Mouse (Mus musculus) adrenal gland, postnatal 36 days (tissue): Measurements from ENCODE around the gene Dnmt3l. TPM values are rescaled to one million over a fixed set of nuclear protein-coding genes. Genes with fewer than 3 reads are reported as not detected.
"Not testable (repeated sequence)": the region's sequence is repeated elsewhere in the genome, so short reads cannot be mapped to it uniquely, and the experiment has no call there.

Source experiments
- DNase-seq, 2 experiments: peaks; one replicate each; pipeline ENCODE4 v3.0.0; 2021; ENCODE audit warnings: mixed read lengths in 1 of 2
- total RNA-seq, 2 experiments: library from RNA; stranded (reverse); gene quantifications; 2 replicates each; pipeline ENCODE4 v1.2.3; 2021

Gene Dnmt3l
- total RNA-seq, 2 experiments from 2014 or later: 24.1 to 38.1 TPM

DNA sequence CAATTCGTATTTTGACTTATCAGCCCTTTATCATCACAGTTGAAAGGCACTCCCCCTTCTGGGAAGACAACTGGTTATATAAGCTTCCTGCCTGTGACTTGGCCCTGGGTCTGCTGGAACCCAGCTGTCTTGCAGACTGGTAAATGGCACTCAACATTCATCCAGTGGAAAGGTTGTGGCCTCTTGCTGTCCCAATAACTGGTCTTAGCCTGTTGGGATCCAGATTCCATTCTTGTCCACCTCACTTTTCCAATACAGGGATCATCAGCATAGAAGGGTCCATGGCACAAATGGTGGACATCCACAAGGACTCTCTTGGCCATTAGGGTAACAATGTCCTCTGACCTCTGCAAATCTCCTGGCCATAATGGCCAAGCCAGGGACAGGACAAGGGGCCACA, 42.3 kb downstream of the Dnmt3l start:
- DNase-seq: no peak

- no peak for DNase-seq
These were observed 44.0 kb downstream of the Dnmt3l start for GRCm38 (mm10) chr10:78085711-78086110.

DNA sequence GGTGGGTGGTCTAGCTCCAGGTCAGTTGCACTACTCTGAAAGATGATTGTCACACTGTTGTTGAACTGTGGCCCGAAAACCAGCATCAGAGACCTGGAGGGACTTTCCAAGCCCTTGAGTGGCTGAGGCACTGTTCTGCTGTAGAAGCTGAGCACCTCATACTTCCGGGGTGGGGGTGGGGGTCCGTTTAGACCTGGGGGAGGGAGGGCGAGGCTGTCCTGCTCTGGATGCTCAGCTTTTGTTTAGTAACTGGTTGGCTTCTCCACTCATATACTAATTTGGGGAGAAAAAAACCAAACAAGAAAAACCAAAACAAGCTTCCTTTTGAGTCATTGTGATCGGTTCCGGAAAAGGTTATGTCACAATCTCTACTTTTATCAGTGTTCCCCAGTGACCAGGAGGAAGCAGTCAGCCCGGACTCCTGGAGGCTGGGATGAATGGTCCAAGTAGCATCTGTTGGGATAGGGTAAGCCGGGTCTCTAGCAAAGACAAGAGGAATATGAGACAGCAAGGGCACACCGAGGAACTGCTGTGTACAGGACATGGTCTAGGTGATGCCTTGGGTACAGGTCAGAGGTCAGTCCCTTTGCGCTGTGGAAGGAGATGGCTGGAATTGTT, 44.8 kb downstream of the Dnmt3l start:
- no peak for DNase-seq

DNA sequence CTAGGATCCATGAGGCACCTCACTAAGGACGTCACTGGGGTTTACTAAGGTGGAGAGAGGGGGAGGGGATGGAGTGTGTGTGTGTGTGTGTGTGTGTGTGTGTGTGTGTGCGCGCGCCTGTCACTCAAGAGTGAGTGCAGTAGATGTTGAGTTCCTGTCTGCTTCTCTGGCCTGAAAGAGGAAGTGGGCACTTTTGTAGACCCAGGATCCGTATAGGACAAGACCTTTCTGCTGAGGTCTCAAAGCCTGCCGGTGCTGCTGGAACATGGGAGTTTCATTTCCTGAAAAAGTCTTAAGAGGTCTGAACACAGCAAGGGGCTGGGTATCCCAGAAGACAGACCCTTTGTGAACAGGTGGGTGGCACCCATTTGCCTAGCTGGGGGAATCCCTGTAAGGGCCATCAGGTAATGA, 45.4 kb downstream of the Dnmt3l start:
- DNase-seq: no peak

GRCm38 (mm10) chr10:78090246-78090645, 48.5 kb downstream of the Dnmt3l start:
- DNase-seq: no peak

DNA sequence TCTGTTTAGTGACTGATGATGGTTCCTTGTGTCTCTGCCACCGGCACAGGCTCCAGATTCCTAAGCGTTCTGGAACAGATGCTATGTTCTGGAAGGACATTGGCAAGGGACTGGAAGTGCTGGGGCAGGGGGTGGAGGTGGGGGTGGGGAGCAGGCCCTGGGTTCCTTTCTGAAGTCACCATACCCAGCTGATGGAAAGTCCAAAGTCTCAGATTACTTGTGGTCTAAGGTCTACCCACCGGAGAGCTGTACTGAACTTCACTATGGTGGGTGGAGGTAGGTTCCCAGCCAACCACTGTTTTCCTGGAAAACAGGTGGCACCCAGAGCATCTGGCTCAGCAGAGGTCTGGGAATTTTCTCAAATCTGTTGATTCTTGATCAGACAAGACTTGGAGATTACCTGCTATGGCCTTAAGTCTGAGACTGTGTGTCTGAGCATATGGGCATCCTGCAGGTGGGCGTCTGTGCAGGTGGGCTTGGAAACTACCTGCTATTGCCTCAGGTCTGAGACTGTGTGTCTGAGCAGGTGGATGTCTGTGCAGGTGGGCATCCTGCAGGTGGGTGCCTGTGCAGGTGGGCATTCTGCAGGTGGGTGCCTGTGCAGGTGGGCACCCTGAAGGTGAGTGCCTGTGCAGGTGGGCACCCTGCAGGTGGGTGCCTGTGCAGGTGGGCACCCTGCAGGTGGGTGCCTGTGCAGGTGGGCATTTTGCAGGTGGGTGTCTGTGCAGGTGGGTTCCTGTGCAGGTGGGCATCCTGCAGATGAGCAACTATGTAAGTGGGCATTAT, 49.2 kb downstream of the Dnmt3l start:
- DNase-seq: no peak

DNA sequence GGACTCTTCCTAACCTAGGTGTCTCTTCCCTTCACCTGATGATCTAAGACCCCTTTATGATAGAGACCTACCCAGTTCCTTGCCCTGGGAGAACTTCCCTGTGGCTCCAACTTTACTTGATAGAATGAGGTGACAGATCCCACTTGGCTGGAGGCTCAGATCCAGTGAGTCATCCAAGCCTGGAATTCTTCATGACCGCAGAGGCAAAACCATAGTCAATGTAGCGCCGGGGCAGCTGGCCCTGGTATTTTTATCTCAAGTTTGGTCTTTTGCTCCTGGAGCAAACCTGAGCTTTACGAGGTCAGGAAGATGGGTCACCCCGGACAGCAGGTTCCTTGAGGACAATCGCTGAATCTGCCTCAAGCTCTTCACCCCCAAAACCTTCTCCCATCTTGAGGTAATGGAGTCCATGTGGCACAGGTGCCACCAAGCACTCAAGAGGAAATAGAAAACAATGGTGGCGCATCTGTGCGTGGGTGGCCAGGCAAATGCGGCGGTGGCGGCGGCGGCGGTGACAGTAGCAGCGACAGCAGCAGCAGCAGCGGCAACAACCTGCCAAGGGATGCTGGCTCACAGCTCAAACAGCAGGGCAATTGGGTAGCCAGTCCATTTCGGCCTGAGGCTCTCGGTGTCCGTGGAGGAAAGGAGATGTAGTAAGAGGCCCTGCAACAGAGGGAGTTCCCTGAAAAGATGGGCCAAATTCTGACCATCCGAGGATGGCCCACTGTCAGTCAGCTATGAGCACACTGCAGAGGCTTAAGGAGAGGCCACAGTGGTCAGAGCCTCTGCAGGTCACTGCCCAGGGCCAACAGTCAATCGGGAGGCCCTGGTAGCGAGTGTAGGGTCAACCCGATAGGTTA, 50.3 kb downstream of the Dnmt3l start:
- DNase-seq: peak; percentile 69

GRCm38 (mm10) chr10:78092725-78093029, 50.9 kb downstream of the Dnmt3l start:
- DNase-seq: no peak

- no peak for DNase-seq
These were observed 53.5 kb downstream of the Dnmt3l start for GRCm38 (mm10) chr10:78095221-78095620.

DNA sequence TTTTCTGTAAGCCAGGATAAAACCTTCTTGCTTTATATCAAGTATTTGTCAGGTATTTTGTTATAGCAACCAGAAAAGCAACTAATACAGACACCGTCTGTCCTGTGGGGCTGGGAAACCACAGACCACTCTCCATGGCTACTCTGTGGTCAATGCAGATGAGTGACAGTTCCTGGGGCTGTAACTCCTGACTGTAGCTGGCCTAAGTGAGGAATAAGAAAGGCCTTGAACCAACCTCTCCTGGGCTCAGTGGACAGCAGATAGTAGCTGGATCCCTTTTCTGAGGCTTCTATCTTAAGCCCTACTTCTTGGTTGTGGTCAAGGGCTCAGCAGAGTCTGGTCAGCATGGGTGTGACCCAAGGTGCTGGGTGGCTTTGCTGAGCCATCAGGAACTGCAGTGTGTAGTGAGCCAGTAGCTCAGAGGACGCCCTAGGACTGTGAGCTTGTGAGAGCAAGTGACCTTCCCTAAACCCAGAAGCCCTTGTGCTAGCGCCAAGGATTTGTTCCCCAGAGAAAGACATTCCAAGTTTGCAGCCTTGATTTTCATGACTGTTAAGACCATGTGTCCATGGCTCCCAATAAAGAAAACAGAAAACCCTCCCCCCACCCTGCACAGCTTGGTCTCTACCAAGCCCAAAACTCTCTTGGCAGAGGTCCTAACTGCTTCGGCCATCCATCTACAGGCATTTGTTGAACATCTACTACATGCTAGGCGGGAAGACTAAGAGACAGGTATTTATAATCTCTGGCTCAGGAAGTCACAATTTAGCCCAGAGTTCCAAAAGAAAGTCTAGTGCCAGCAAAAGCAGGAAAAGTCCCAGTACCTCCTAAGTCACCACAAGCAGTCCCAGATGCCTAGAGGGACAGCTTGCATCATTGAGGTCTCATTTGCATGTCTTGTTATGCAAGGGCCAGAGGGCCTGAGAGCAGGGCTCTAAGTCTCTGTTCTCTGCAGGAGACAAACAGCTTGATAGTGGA, 54.5 kb downstream of the Dnmt3l start:
- DNase-seq: peak; percentile 40 to 64

DNA sequence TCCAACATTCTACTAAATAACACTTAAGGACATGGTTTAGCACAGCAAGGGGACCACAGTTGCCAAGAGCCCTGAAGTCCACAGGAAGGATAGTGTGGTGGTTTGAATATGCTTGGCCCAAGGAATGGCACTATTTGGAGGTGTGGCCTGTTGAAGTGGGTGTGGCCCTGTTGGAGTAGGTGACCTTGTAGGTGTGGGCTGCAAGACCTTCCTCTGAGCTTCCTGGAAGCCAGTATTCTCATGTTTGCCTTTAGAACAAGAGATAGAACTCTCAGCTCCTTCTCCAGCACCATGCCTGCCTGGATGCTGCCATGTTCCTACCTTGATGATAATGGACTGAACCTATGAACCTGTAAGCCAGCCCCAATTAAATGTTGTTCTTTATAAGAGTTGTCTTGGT, 58.1 kb downstream of the Dnmt3l start:
- DNase-seq: not testable (repeated sequence)

GRCm38 (mm10) chr10:78100989-78101780, 59.4 kb downstream of the Dnmt3l start:
- no peak for DNase-seq

DNA sequence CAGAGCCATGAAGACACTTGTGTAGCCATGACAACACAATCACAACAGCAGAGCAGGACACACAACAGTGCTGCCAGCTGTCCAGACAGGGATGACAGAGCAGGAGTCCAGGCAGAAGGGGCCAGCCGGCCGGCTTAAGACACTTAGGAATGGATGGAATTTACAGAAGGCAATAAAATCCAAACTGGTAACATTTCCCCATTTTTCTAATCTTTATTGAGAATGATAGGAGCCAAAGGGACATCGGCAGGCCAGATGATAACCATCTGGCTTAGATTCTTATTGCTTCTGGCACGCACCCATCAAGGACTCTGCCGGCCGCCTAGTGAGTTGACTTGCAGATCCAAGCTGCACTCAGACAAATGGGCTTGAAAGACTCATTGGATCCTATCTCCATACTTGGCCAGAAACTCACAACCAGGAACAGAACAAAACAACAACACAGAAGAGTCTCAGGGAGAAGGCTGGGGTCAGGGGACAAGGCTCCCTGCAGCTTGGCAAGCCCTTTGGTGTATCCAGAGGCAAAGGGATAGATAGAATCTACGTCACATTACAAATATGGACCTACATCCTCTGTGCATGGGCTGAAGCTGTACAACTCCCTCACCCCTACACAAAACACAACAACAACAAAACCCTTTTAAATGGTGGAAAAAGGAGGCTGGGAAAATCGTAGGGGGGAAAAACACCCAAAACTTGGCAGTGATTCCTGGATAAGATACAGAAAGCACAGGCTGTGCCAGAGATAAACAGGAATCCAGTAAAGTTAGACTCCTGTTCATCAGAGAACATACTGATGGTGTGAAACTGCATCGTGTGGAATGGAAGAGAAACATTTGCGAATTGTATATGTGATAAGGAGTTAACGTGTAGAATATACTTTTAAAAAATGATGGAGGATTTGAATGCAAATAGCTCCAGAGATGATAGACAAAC, 63.1 kb downstream of the Dnmt3l start:
- DNase-seq: peak; percentile 65 to 71

- DNase-seq: no peak
These were observed 63.8 kb downstream of the Dnmt3l start for GRCm38 (mm10) chr10:78105548-78105947.

Other genes with a start within 250 kb of the Dnmt3l start
- not detected for gene Gm9639, start 246.9 kb upstream of the Dnmt3l start, total RNA-seq
- gene Gm19668, start 242.8 kb upstream of the Dnmt3l start, total RNA-seq: not detected
- gene Gm9507, start 230.1 kb upstream of the Dnmt3l start, total RNA-seq: not detected
- gene Gm2696, start 227.3 kb upstream of the Dnmt3l start, total RNA-seq: not detected
- not detected for gene Krtap10-4, start 214.9 kb upstream of the Dnmt3l start, total RNA-seq
- gene Krtap10-10, start 206.0 kb upstream of the Dnmt3l start, total RNA-seq: not detected
- gene Gm36176, start 195.1 kb upstream of the Dnmt3l start, total RNA-seq: not detected
- not detected for gene Gm10318, start 189.1 kb upstream of the Dnmt3l start, total RNA-seq
- not detected for gene Gm3285, start 180.0 kb upstream of the Dnmt3l start, total RNA-seq
- gene Lrrc3, start 139.4 kb upstream of the Dnmt3l start, total RNA-seq: 1 to 10 TPM; 4.2 to 5.7 TPM
- 1 to 10 TPM; 2.2 to 4.7 TPM for gene Trpm2, start 71.4 kb upstream of the Dnmt3l start, total RNA-seq
- gene 1810043G02Rik, start 63.4 kb upstream of the Dnmt3l start, total RNA-seq: 10 to 100 TPM; 18.6 to 20.9 TPM
- 100 to 1,000 TPM; 116 to 131 TPM for gene Pfkl, start 31.9 kb upstream of the Dnmt3l start, total RNA-seq
- not detected for gene Aire, start 1.7 kb downstream of the Dnmt3l start, total RNA-seq
- 10 to 100 TPM; 11.6 to 21.6 TPM for gene Icosl, start 27.4 kb downstream of the Dnmt3l start, total RNA-seq
- gene D10Jhu81e, start 127.8 kb downstream of the Dnmt3l start, total RNA-seq: 100 to 1,000 TPM; 221 to 288 TPM
- gene Pwp2, start 143.2 kb downstream of the Dnmt3l start, total RNA-seq: 10 to 100 TPM; 17.9 to 22.8 TPM
- gene Trappc10, start 202.7 kb downstream of the Dnmt3l start, total RNA-seq: 10 to 100 TPM; 50.7 to 53.6 TPM